8 mouse cellular contexts compared by ENCODE assay signal in genomic region chr13:56609103-56609856, GRCm38 (mm10). TPM values are rescaled to one million over a fixed set of nuclear protein-coding genes. Genes with fewer than 3 reads are reported as not detected.
A peak's percentile ranks its signal among the peaks of the same experiment; 100 is the strongest.
DNase-seq lines count a peak whose midpoint lies in the region; ATAC-seq and TF ChIP-seq lines count a peak whose summit lies in the region.

Gene Tgfbi, plus strand, starts transcription at chr13:56609523.

- 4% methylated on average over 35 of the region's 36 CpGs for WGBS in bone marrow, adult 2 months
- WGBS in hindbrain, embryonic 11.5 days = 3% methylated on average over 36 of the region's 36 CpGs
- WGBS in limb, embryonic 15.5 days = under 1% methylated on average over 36 of the region's 36 CpGs
- 3% methylated on average over 31 of the region's 36 CpGs for WGBS in midbrain, embryonic 13.5 days
- WGBS in stomach, postnatal 0 days = 2% methylated on average over 36 of the region's 36 CpGs

- peaks cover 7% of the 10 kb centered on the region for H3K4me1 ChIP-seq in bone marrow, adult 2 months (ENCODE audit: control insufficient read depth, insufficient read depth, low read length)
- H3K4me1 ChIP-seq in hindbrain, embryonic 11.5 days (replicated peaks; ENCODE audit: control insufficient read depth, insufficient read depth, low read length) = peaks cover 7% of the 10 kb centered on the region; the same call in 1 of the 2 replicates
- peaks cover 82% of the 10 kb centered on the region for H3K4me1 ChIP-seq in limb, embryonic 15.5 days
- peaks cover 18% of the 10 kb centered on the region for H3K4me1 ChIP-seq in midbrain, embryonic 13.5 days (replicated peaks)
- H3K4me1 ChIP-seq in stomach, postnatal 0 days (replicated peaks; ENCODE audit: control insufficient read depth, insufficient read depth) = peaks cover 11% of the 10 kb centered on the region; the same call in 1 of the 2 replicates

- DNase-seq in cerebellum, postnatal 25 days = peak; percentile 32 to 59
- DNase-seq in cerebellum, adult 11 months = no peak
- DNase-seq in forelimb bud, embryonic 11.5 days (ENCODE audit: low read depth, low spot score) = peak; percentile 40
- DNase-seq in hindbrain, embryonic 11.5 days (ENCODE audit: low spot score) = peak; percentile 74
- DNase-seq in stomach, postnatal 0 days (ENCODE audit: low spot score) = peak; percentile 75

- ATAC-seq in hindbrain, embryonic 11.5 days (ENCODE audit: low FRiP score) = peak; percentile 61; the same call in 1 of the 2 replicates
- ATAC-seq in limb, embryonic 15.5 days (ENCODE audit: insufficient number of reproducible peaks, low FRiP score, low TSS enrichment, low read depth) = peak; percentile 35
- ATAC-seq in midbrain, embryonic 13.5 days = peak; percentile 75
- peak; percentile 81 for ATAC-seq in stomach, postnatal 0 days (ENCODE audit: low FRiP score, low TSS enrichment)

- no peak for TF ChIP-seq EP300 in stomach, postnatal 0 days (optimal IDR thresholded peaks at IDR 0.05)

- peak within 1 kb of the TSS; percentile 91 for H3K4me2 ChIP-seq in hindbrain, embryonic 11.5 days (replicated peaks; ENCODE audit: low read depth, low read length)
- H3K4me2 ChIP-seq in limb, embryonic 15.5 days = peak within 1 kb of the TSS; percentile 93
- peak within 1 kb of the TSS; percentile 87 for H3K4me2 ChIP-seq in midbrain, embryonic 13.5 days (replicated peaks)
- H3K4me2 ChIP-seq in stomach, postnatal 0 days (replicated peaks; ENCODE audit: low read depth) = peak within 1 kb of the TSS; percentile 91

- H3K36me3 ChIP-seq in hindbrain, embryonic 11.5 days (ENCODE audit: control insufficient read depth, insufficient read depth, low read length) = no peaks in the 10 kb centered on the region
- H3K36me3 ChIP-seq in limb, embryonic 15.5 days = no peaks in the 10 kb centered on the region
- H3K36me3 ChIP-seq in midbrain, embryonic 13.5 days = no peaks in the 10 kb centered on the region
- no peaks in the 10 kb centered on the region for H3K36me3 ChIP-seq in stomach, postnatal 0 days (ENCODE audit: control insufficient read depth, insufficient read depth, low read length)

- peak; percentile 23; the same call in 1 of the 2 replicates for TF ChIP-seq POLR2A in bone marrow, adult 2 months (IDR thresholded peaks at IDR 0.05; ENCODE audit: borderline replicate concordance, control insufficient read depth, low read depth, low read length)

- peak within 1 kb of the TSS; percentile 40; the same call in 1 of the 2 replicates for H3K27ac ChIP-seq in bone marrow, adult 2 months (ENCODE audit: control insufficient read depth, insufficient read depth, low read depth, low read length, poor library complexity)
- H3K27ac ChIP-seq in hindbrain, embryonic 11.5 days (ENCODE audit: low read depth, low read length) = no peak within 1 kb of the TSS
- H3K27ac ChIP-seq in limb, embryonic 15.5 days = peak within 1 kb of the TSS; percentile 64
- H3K27ac ChIP-seq in midbrain, embryonic 13.5 days = no peak within 1 kb of the TSS
- peak within 1 kb of the TSS; percentile 49; the same call in 1 of the 2 replicates for H3K27ac ChIP-seq in stomach, postnatal 0 days (replicated peaks)

- no peak for TF ChIP-seq CTCF in bone marrow, adult 2 months (IDR thresholded peaks at IDR 0.05; ENCODE audit: control insufficient read depth, insufficient read depth, low read length)
- TF ChIP-seq CTCF in stomach, postnatal 0 days (IDR thresholded peaks at IDR 0.05; ENCODE audit: low read depth) = no peak

- H3K9me3 ChIP-seq in hindbrain, embryonic 11.5 days (ENCODE audit: control insufficient read depth, low read length) = no peaks in the 10 kb centered on the region
- H3K9me3 ChIP-seq in limb, embryonic 15.5 days = no peaks in the 10 kb centered on the region
- no peaks in the 10 kb centered on the region for H3K9me3 ChIP-seq in midbrain, embryonic 13.5 days
- H3K9me3 ChIP-seq in stomach, postnatal 0 days (ENCODE audit: control insufficient read depth, low read length) = no peaks in the 10 kb centered on the region

- peaks cover 11% of the 10 kb centered on the region; the same call in 1 of the 2 replicates for H3K27me3 ChIP-seq in hindbrain, embryonic 11.5 days (ENCODE audit: control insufficient read depth, insufficient read depth, low read length)
- H3K27me3 ChIP-seq in limb, embryonic 15.5 days = no peaks in the 10 kb centered on the region
- H3K27me3 ChIP-seq in midbrain, embryonic 13.5 days = peaks cover 79% of the 10 kb centered on the region
- no peaks in the 10 kb centered on the region for H3K27me3 ChIP-seq in stomach, postnatal 0 days (ENCODE audit: control insufficient read depth, insufficient read depth, low read length)

- H3K4me3 ChIP-seq in bone marrow, adult 2 months (replicated peaks; ENCODE audit: control insufficient read depth, low read depth, low read length) = peak within 1 kb of the TSS; percentile 69
- peak within 1 kb of the TSS; percentile 46 for H3K4me3 ChIP-seq in hindbrain, embryonic 11.5 days (ENCODE audit: low read depth, low read length)
- H3K4me3 ChIP-seq in limb, embryonic 15.5 days = peak within 1 kb of the TSS; percentile 54
- peak within 1 kb of the TSS; percentile 43 for H3K4me3 ChIP-seq in midbrain, embryonic 13.5 days (replicated peaks)
- H3K4me3 ChIP-seq in stomach, postnatal 0 days (ENCODE audit: low read depth, low read length) = peak within 1 kb of the TSS; percentile 61

- H3K9ac ChIP-seq in hindbrain, embryonic 11.5 days (ENCODE audit: low read depth, low read length) = peak within 1 kb of the TSS; percentile 64
- peak within 1 kb of the TSS; percentile 52 for H3K9ac ChIP-seq in limb, embryonic 15.5 days
- H3K9ac ChIP-seq in midbrain, embryonic 13.5 days (replicated peaks) = peak within 1 kb of the TSS; percentile 64
- peak within 1 kb of the TSS; percentile 74 for H3K9ac ChIP-seq in stomach, postnatal 0 days (ENCODE audit: low read length)

RNA-seq across cellular contexts. Expression of gene Tgfbi, which starts in this region (rescaled TPM):
- polyA plus RNA-seq in bone marrow, adult 2 months (2011; ENCODE audit: insufficient read depth, insufficient read length, low replicate concordance, missing spikeins) = 18.7 and 49.4 TPM in 2 replicates
- polyA plus RNA-seq in hindbrain, embryonic 11.5 days (2014; fragmentation: Nextera tagmentation; extraction: Ambion mirVana) = 40.0 and 48.4 TPM in 2 replicates
- 105 and 121 TPM in 2 replicates for polyA plus RNA-seq in limb, embryonic 15.5 days (2015; fragmentation: Nextera tagmentation; extraction: Ambion mirVana)
- 4.0 and 4.8 TPM in 2 replicates for polyA plus RNA-seq in midbrain, embryonic 13.5 days (2015; fragmentation: Nextera tagmentation; extraction: Ambion mirVana)
- 140 and 149 TPM in 2 replicates for polyA plus RNA-seq in stomach, postnatal 0 days (2015; fragmentation: Nextera tagmentation; extraction: Ambion mirVana)

Comparison
In these comparisons a context has a peak if more than half of its experiments do, and no peak if none do; other contexts are left out.
1. H3K27ac ChIP-seq: peak in bone marrow, adult 2 months (single experiment), limb, embryonic 15.5 days (single experiment) and stomach, postnatal 0 days (single experiment); none in hindbrain, embryonic 11.5 days (single experiment) and midbrain, embryonic 13.5 days (single experiment).
2. Peak in every context shown above with its lines, with median percentiles within 50 percentile points of each other: H3K4me3 ChIP-seq, ATAC-seq, H3K4me2 ChIP-seq and H3K9ac ChIP-seq.